Mouse (Mus musculus): Measurements from ENCODE around the gene Hnrnpk. TPM values are rescaled to one million over a fixed set of nuclear protein-coding genes. Genes with fewer than 3 reads are reported as not detected.
A peak's percentile ranks its signal among the peaks of the same experiment; 100 is the strongest.
"Not testable (repeated sequence)": the region's sequence is repeated elsewhere in the genome, so short reads cannot be mapped to it uniquely, and the experiment has no call there.

Hnrnpk gene
- total RNA-seq (2021): 798 and 829 TPM in 2 replicates
- long read RNA-seq, partial matches to known transcripts: 43 of 627 reads
- long read RNA-seq, other reads (novel, unspliced or antisense): 582 of 627 reads

DNA sequence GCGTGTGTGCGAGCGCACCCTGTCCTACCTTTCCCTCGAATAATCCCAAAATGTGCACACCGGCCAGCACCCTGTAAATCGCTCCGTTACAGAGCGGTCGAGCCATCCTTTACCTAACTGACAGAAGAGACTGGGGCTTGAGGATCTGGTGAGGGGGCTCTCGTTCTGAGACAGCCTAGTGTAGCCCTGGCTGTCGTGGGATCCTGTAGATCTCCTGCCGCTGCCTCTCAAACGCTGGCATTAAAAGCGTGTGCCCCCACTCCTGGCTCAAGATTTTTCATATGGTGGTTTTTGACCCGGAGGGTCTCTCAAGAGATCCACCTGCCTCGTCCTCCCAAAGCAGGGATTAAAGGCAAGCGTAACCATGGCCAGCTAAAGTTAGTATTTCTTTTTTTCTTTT lies at the start of gene Hnrnpk:
Gene Hnrnpk, minus strand, starts transcription at position 101 of the 400 bp plus-strand sequence.
- DNase-seq: not testable (repeated sequence)

- DNase-seq: no peak
Observed at GRCm38 (mm10) chr13:58452246-58452645, 49.1 kb upstream of the Hnrnpk start.

DNA sequence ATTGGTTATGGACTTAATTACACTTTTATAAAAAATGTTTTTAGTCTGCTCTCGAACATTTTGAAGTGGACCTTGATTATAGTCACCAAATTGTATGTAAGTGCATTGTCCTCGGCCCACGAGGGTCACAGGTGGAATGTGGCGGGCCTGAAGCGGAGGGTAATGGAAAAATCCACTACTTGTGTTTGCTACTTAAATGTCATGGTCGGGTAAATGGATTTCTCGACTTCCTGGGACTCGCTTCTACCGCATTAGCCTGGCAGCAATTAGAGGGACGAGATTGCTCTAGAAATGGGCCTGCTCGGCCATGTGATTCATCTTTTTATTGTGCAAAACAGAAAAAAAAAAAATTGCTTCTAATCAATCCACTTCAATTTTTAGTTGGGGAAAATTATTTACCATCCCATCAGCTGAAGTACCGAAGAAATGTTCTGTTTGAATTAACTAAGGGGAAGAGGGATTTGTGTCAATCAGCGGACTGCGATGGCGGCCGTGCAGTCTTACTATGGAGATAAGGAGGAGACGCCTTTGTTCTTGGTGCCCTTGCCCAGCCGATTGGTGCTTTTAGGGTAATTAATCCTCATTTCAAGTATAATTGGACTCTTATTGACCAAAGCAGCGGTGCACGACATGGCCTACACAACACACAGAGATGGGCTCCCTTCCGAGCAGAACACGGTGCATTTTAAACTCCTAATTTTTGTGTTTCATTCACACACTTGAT lies 47.5 kb upstream of the Hnrnpk start:
- no peak for DNase-seq

DNA sequence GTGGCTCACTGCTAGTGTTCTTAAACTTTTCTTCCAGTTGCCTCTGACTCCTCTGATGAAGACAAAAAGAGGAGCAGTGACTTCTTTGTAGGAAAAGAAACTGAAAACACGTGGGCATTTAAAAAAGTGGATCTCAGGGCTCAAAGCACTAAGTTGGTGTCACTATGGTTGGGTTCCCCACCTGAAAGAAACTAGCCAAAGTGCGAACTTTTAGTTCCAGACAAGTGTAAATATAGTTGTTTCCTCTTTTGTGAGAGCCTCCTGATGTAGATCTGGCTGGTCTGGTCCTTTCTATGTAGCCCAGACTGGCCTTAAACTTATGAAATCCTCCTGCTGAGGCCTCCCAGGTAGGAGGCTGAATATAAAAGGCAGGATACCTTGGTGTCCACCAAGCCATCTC lies 43.4 kb upstream of the Hnrnpk start:
- DNase-seq: no peak

GRCm38 (mm10) chr13:58443787-58444186 lies 40.6 kb upstream of the Hnrnpk start:
- no peak for DNase-seq

DNA sequence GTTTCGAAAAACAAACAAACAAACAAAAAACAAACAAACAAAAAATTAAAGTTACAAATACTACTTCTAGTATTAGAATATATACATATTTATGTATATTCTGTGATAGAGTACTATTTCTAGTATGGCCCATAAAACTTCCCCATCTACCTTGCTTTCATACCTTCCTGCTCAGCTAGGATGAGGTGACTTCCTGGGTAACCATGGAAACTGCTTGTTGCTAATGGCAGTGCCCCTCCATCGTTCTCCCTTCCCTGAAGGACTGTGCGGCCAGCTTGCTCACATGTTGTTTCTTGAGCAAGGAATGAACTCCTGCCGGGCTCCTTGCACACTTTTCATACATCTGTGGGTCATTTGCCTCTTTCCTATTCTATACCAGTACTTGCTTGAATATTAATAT lies 40.2 kb upstream of the Hnrnpk start:
- DNase-seq: no peak

DNA sequence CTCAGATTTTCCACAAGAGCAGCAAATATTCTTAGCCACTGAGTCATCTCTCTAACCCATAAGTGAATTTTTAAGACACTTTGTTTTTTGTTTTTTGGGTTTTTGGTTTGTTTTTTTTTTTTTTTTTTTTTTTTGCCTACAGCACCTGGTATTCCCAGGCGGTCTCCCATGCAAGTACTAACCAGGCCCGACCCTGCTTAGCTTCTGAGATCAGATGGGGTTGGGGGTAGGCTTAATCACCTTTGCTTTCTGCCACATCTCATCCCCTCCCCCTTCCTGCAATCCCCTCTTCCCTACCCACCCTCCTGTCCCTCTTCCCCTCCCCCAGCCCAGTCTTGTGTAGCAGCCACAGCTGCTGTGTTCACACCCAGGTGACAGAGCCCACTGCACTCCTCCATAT lies 36.6 kb upstream of the Hnrnpk start:
- DNase-seq: no peak

DNA sequence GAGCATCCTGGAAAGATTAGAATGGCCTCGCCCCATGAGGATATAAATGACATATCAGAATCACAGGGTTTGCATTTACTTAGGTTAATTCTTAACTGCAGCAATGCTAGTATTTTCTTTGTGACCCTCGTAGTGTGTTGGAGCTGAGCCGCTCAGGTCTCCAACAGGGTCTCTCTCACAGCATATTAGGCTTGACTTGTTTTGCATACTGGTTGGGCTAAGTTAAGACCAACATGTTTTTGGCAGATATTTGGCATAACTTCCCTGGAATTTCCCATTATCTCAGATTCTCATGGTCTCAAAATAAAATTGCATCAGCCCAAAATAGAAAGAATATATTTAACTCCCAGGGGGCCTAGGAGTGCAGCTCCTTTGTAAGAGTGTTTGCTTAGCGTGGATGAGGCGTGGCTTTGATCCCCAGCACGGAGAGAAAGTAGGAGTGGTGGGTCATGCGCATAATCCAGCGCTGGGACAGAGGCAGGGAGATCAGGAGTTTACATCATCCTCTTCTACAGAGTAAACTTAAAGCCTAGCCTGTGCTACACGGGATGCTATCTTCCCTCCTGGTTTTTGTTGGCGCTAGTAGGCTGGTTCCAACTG lies 20.0 kb upstream of the Hnrnpk start:
- no peak for DNase-seq

DNA sequence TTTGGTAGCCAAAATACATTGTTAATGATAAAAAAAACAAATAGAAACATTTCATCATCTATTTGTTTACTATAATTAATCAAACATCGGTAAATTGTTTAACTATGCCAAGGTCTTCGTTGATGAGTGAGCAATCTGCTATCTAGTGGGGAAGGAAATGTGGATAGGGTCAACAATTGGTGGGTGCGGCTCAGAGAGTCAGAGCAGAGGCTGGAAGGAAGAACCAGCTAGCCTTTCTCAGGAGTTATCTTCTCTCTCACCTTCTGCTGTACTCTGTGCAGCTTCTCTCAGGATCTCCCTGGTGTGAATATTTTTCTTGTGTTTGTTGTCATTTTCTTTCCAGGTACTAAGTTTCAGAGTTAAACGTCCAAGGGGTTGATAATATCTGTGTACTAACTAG lies 19.1 kb upstream of the Hnrnpk start:
- no peak for DNase-seq

- DNase-seq: no peak
Observed at GRCm38 (mm10) chr13:58421026-58421425, 17.9 kb upstream of the Hnrnpk start.

- no peak for DNase-seq
Observed at GRCm38 (mm10) chr13:58419266-58419665, 16.1 kb upstream of the Hnrnpk start.

DNA sequence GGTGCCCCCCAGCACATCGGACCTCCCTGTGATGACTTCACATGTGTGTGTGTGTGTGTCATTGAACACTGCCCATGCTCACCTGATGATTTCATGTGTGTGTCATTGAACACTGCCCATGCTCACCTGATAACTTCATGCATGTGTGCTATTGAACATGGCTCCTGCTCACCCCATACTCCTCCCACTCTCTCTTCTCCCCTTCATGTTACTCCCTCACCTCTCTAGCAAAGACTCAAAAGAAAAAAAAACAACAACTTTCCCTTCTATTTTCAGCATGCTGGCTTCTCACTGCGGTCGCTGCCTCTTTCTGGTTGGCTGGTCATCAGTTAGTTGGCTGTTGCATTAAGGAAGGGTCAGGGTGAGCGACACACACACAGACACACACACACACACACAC lies 15.5 kb upstream of the Hnrnpk start:
- DNase-seq: no peak

GRCm38 (mm10) chr13:58415838-58416237 lies 12.7 kb upstream of the Hnrnpk start:
- DNase-seq: no peak

- peak; percentile 21 for DNase-seq
Observed at GRCm38 (mm10) chr13:58415374-58415773, 12.2 kb upstream of the Hnrnpk start.

GRCm38 (mm10) chr13:58411073-58411472 lies 7.9 kb upstream of the Hnrnpk start:
- DNase-seq: no peak

- DNase-seq: peak; percentile 84
Observed at GRCm38 (mm10) chr13:58402744-58403110, 416 bp downstream of the Hnrnpk start.

DNA sequence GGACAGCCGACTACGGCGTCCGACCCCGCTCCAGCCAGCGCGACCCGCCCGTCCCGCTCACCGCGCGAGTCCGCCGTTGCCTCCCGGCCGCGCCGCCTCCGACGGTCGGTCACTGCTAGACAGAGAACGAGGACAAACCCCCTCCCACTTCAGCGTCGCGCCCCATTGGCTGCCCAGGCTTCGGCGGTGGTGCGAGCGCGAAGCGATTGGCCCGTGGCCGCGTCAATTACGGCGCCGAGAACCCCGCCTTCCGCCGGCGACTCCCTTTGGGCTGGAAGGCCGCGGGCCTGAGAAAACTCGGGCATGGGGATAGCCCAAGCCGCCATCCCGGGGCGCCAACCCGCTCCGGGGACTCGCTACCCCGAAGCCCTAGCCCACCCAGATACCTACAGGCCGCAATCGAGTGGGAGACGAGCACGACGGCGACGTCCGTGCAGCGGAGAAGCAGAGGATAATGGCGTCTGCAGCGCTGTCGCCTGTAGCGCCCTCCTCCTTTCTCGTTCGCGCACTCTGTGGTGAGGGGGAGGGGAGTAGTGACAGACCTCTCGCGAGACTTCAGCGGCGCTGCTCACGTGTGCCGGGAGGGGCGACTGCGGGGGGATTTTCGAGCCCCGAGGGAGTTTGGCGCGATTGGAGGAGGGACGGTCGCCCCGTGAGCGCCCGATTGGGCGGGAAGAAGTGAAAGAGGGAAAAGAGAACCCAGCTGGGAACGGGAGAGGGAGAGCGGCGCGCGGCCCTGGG lies 970 bp downstream of the Hnrnpk start, which contains the start of gene Rmi1:
Gene Rmi1, plus strand, starts transcription at position 246 of the 741 bp plus-strand sequence.
- peak; percentile 98 for DNase-seq

DNA sequence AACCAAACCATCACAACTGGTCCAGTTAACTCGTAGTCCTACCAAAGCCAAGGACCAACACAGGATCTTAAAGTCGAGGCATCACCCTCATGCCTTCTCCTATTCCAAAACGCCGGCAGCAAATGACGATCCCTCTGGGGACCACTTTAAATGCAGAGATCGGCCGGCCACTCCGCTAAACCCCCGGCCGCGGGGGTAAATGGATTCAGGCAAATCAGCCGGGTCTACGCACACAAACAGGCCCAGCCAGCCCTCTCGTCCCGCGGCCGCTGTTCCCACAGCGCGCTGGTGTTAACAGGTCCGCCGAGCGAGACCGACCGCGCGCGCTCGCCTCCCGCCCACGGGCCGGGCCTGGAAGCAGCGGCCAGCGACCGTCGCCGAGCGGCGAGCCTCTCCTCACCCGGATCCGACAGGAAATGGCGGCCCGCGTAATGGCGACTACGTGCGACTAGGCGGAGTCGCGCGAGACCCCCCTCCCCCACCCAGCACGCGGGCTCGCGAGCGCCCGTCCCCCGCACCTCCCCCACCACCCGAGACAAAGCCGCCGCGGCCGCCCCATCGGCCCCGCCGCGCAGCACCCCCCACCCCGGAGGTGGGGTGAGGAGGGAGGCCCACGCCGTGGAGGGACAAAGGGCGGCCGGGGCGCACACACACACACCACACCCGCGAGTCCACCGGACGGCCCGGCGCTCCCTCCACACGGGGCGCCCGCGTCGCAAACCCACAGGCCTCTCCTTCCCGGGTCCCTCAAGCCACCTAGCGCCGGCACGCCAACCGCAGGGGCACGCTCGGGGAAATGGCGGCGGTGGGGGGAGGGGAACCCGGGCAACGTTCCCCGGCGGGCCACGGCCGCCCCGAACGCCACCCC lies 1.8 kb downstream of the Hnrnpk start:
- peak; percentile 83 for DNase-seq

DNA sequence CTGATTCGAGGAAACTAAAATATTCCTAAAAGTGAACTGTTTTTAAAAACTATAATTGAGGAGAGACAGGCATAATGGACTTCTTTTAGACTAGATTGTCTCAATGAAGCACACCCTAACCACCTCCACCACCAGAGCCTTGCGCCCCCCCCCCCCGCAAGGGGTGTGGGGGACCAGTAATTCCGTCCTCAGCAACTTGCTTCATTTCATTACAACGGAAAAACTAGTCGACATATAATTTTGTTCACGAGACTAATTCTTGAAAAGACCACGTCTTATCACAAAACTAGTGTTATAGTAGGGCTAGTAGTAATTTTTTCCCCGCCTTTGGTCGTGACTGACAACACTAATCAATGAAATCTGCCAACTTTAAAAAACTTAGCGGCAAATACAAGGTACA lies 2.6 kb downstream of the Hnrnpk start:
- DNase-seq: no peak

- DNase-seq: no peak
Observed at GRCm38 (mm10) chr13:58397651-58398050, 5.5 kb downstream of the Hnrnpk start.

- not testable (repeated sequence) for DNase-seq
Observed at GRCm38 (mm10) chr13:58394392-58394791, 8.8 kb downstream of the Hnrnpk start.

DNA sequence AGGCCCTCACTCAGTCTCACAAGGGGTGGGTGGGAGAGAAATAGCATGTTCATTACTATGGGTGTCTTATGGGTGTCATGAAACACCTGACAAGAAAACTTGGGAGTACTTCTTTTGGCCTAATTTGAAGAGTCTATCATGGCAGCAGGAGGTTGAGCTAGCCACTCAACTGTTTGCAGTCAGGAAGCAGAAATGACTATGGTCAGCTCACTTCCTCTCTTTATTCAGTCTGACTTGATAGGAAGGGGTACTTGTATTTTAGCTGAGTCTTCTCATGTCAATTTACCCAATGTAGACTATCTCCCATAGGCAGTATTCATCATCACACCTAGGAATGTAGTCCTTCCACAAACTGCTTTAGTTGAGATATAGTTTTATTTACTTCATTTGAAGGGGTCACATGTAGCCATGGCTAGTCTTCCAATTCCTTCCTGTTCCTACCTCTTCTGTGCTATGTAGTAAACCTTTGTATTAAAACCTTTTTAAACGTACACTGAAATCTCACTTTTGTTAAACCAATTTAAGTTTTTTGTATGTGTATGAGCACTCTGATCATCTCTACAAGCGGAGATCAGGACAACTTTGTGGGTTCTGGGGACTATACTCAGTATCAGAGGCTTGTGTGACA lies 13.7 kb downstream of the Hnrnpk start:
- DNase-seq: no peak
